Mouse (Mus musculus): ENCODE measurements around the gene Tas1r1. TPM values are rescaled to one million over a fixed set of nuclear protein-coding genes. Genes with fewer than 3 reads are reported as not detected.

Tas1r1 gene
- polyA plus RNA-seq, 1 experiment from 2014 or later: 2.1 TPM

GRCm38 (mm10) chr4:152008622-152009075, 29.7 kb downstream of the Tas1r1 start, which contains the start of gene Klhl21:
TSS of gene Klhl21 (plus strand) at chr4:152008803.
- peak; percentile 87 for ATAC-seq (ENCODE audit: low read depth)
- peaks cover 20% of the 10 kb centered on the region for H3K27me3 ChIP-seq (ENCODE audit: control insufficient read depth, insufficient read depth, low read length)
- no peaks in the 10 kb centered on the region for H3K36me3 ChIP-seq (ENCODE audit: control insufficient read depth, insufficient read depth, low read length)
- no peaks in the 10 kb centered on the region for H3K9me3 ChIP-seq (ENCODE audit: control insufficient read depth, low read length)
- H3K4me1 ChIP-seq (ENCODE audit: control insufficient read depth, insufficient read depth, low read length): peaks cover 17% of the 10 kb centered on the region
- H3K4me3 ChIP-seq (ENCODE audit: low read depth, low read length): peak within 1 kb of the TSS; percentile 71
- peak within 1 kb of the TSS; percentile 67 for H3K9ac ChIP-seq (replicated peaks; ENCODE audit: low read depth, low read length)
- H3K27ac ChIP-seq (ENCODE audit: low read depth, low read length): peak within 1 kb of the TSS; percentile 71
- under 1% methylated on average over 45 of the region's 45 CpGs for WGBS
- H3K4me2 ChIP-seq (ENCODE audit: low read depth, low read length): peak within 1 kb of the TSS; percentile 100

- peak overlapping the region; percentile 71 for H3K4me3 ChIP-seq (ENCODE audit: low read depth, low read length)
- peak overlapping the region; percentile 67; the same call in 1 of the 2 replicates for H3K9ac ChIP-seq (replicated peaks; ENCODE audit: low read depth, low read length)
- WGBS: under 1% methylated on average over 14 of the region's 14 CpGs
- H3K4me2 ChIP-seq (ENCODE audit: low read depth, low read length): peak overlapping the region; percentile 100
- H3K36me3 ChIP-seq (ENCODE audit: control insufficient read depth, insufficient read depth, low read length): no peaks in the 10 kb centered on the region
- peaks cover 17% of the 10 kb centered on the region for H3K4me1 ChIP-seq (ENCODE audit: control insufficient read depth, insufficient read depth, low read length)
- no peaks in the 10 kb centered on the region for H3K9me3 ChIP-seq (ENCODE audit: control insufficient read depth, low read length)
- ATAC-seq (ENCODE audit: low read depth): no peak
- peaks cover 20% of the 10 kb centered on the region for H3K27me3 ChIP-seq (ENCODE audit: control insufficient read depth, insufficient read depth, low read length)
- peak overlapping the region; percentile 39; the same call in 1 of the 2 replicates for H3K27ac ChIP-seq (ENCODE audit: low read depth, low read length)
Observed at GRCm38 (mm10) chr4:152008148-152008500, 30.2 kb downstream of the Tas1r1 start.

- H3K9ac ChIP-seq (replicated peaks; ENCODE audit: low read depth, low read length): 0 out of 2 replicates have a peak overlapping the region, but pooled peaks have one; percentile 67
- no peak overlapping the region for H3K27ac ChIP-seq (ENCODE audit: low read depth, low read length)
- H3K9me3 ChIP-seq (ENCODE audit: control insufficient read depth, low read length): no peaks in the 10 kb centered on the region
- peaks cover 17% of the 10 kb centered on the region for H3K4me1 ChIP-seq (ENCODE audit: control insufficient read depth, insufficient read depth, low read length)
- peak overlapping the region; percentile 71; the same call in 1 of the 2 replicates for H3K4me3 ChIP-seq (ENCODE audit: low read depth, low read length)
- WGBS: 3% methylated on average over 8 of the region's 8 CpGs
- H3K27me3 ChIP-seq (ENCODE audit: control insufficient read depth, insufficient read depth, low read length): peaks cover 20% of the 10 kb centered on the region
- peak overlapping the region; percentile 100 for H3K4me2 ChIP-seq (ENCODE audit: low read depth, low read length)
- H3K36me3 ChIP-seq (ENCODE audit: control insufficient read depth, insufficient read depth, low read length): no peaks in the 10 kb centered on the region
- ATAC-seq (ENCODE audit: low read depth): no peak
Observed at GRCm38 (mm10) chr4:152007481-152008147, 30.8 kb downstream of the Tas1r1 start.

GRCm38 (mm10) chr4:152006812-152007211, 31.6 kb downstream of the Tas1r1 start:
- H3K4me1 ChIP-seq (ENCODE audit: control insufficient read depth, insufficient read depth, low read length): peaks cover 17% of the 10 kb centered on the region
- no peak overlapping the region for H3K4me2 ChIP-seq (ENCODE audit: low read depth, low read length)
- H3K27me3 ChIP-seq (ENCODE audit: control insufficient read depth, insufficient read depth, low read length): peaks cover 20% of the 10 kb centered on the region
- H3K36me3 ChIP-seq (ENCODE audit: control insufficient read depth, insufficient read depth, low read length): no peaks in the 10 kb centered on the region
- no peak overlapping the region for H3K4me3 ChIP-seq (ENCODE audit: low read depth, low read length)
- no peaks in the 10 kb centered on the region for H3K9me3 ChIP-seq (ENCODE audit: control insufficient read depth, low read length)
- no peak overlapping the region for H3K9ac ChIP-seq (replicated peaks; ENCODE audit: low read depth, low read length)
- ATAC-seq (ENCODE audit: low read depth): no peak
- no peak overlapping the region for H3K27ac ChIP-seq (ENCODE audit: low read depth, low read length)
- WGBS: 28% methylated on average over 3 of the region's 3 CpGs

- Histone ChIP-seq H3K4me1 (ENCODE audit: control insufficient read depth, insufficient read depth, low read length) (peaks cover 16% of the 10 kb centered on the region), H3K27ac (ENCODE audit: low read depth, low read length) (no peak overlapping the region), H3K4me2 (ENCODE audit: low read depth, low read length) (no peak overlapping the region), H3K4me3 (ENCODE audit: low read depth, low read length) (no peak overlapping the region), H3K9me3 (ENCODE audit: control insufficient read depth, low read length) (no peaks in the 10 kb centered on the region), H3K36me3 (ENCODE audit: control insufficient read depth, insufficient read depth, low read length) (no peaks in the 10 kb centered on the region), H3K27me3 (ENCODE audit: control insufficient read depth, insufficient read depth, low read length) (peaks cover 20% of the 10 kb centered on the region), H3K9ac (replicated peaks; ENCODE audit: low read depth, low read length) (no peak overlapping the region)
- 87% methylated on average over 6 of the region's 6 CpGs for WGBS
- ATAC-seq (ENCODE audit: low read depth): no peak
Observed at GRCm38 (mm10) chr4:152006137-152006536, 32.2 kb downstream of the Tas1r1 start.

GRCm38 (mm10) chr4:152002063-152002462, 36.3 kb downstream of the Tas1r1 start:
- Histone ChIP-seq H3K9ac (replicated peaks; ENCODE audit: low read depth, low read length) (no peak overlapping the region), H3K27ac (ENCODE audit: low read depth, low read length) (no peak overlapping the region), H3K9me3 (ENCODE audit: control insufficient read depth, low read length) (no peaks in the 10 kb centered on the region), H3K36me3 (ENCODE audit: control insufficient read depth, insufficient read depth, low read length) (no peaks in the 10 kb centered on the region), H3K27me3 (ENCODE audit: control insufficient read depth, insufficient read depth, low read length) (peaks cover 7% of the 10 kb centered on the region; the same call in 1 of the 2 replicates), H3K4me1 (ENCODE audit: control insufficient read depth, insufficient read depth, low read length) (no peaks in the 10 kb centered on the region), H3K4me3 (ENCODE audit: low read depth, low read length) (no peak overlapping the region), H3K4me2 (ENCODE audit: low read depth, low read length) (no peak overlapping the region)
- no peak for ATAC-seq (ENCODE audit: low read depth)
- WGBS: 90% methylated on average over 3 of the region's 3 CpGs

GRCm38 (mm10) chr4:152001335-152001734, 37.0 kb downstream of the Tas1r1 start:
- no peak overlapping the region for H3K4me2 ChIP-seq (ENCODE audit: low read depth, low read length)
- no peaks in the 10 kb centered on the region for H3K27me3 ChIP-seq (ENCODE audit: control insufficient read depth, insufficient read depth, low read length)
- no peaks in the 10 kb centered on the region for H3K36me3 ChIP-seq (ENCODE audit: control insufficient read depth, insufficient read depth, low read length)
- H3K4me1 ChIP-seq (ENCODE audit: control insufficient read depth, insufficient read depth, low read length): no peaks in the 10 kb centered on the region
- H3K9me3 ChIP-seq (ENCODE audit: control insufficient read depth, low read length): no peaks in the 10 kb centered on the region
- H3K4me3 ChIP-seq (ENCODE audit: low read depth, low read length): no peak overlapping the region
- no peak for ATAC-seq (ENCODE audit: low read depth)
- WGBS: 68% methylated on average over 4 of the region's 4 CpGs
- H3K9ac ChIP-seq (replicated peaks; ENCODE audit: low read depth, low read length): no peak overlapping the region
- H3K27ac ChIP-seq (ENCODE audit: low read depth, low read length): no peak overlapping the region

- Histone ChIP-seq H3K4me2 (ENCODE audit: low read depth, low read length) (no peak overlapping the region), H3K36me3 (ENCODE audit: control insufficient read depth, insufficient read depth, low read length) (no peaks in the 10 kb centered on the region), H3K9ac (replicated peaks; ENCODE audit: low read depth, low read length) (no peak overlapping the region), H3K9me3 (ENCODE audit: control insufficient read depth, low read length) (no peaks in the 10 kb centered on the region), H3K27ac (ENCODE audit: low read depth, low read length) (no peak overlapping the region), H3K4me3 (ENCODE audit: low read depth, low read length) (no peak overlapping the region), H3K4me1 (ENCODE audit: control insufficient read depth, insufficient read depth, low read length) (no peaks in the 10 kb centered on the region), H3K27me3 (ENCODE audit: control insufficient read depth, insufficient read depth, low read length) (no peaks in the 10 kb centered on the region)
- 42% methylated on average over 4 of the region's 4 CpGs for WGBS
- ATAC-seq (ENCODE audit: low read depth): no peak
Observed at GRCm38 (mm10) chr4:152000906-152001305, 37.5 kb downstream of the Tas1r1 start.

GRCm38 (mm10) chr4:151999481-151999880, 38.9 kb downstream of the Tas1r1 start:
- Histone ChIP-seq H3K36me3 (ENCODE audit: control insufficient read depth, insufficient read depth, low read length) (no peaks in the 10 kb centered on the region), H3K27me3 (ENCODE audit: control insufficient read depth, insufficient read depth, low read length) (no peaks in the 10 kb centered on the region), H3K4me2 (ENCODE audit: low read depth, low read length) (no peak overlapping the region), H3K27ac (ENCODE audit: low read depth, low read length) (no peak overlapping the region), H3K9ac (replicated peaks; ENCODE audit: low read depth, low read length) (no peak overlapping the region), H3K4me1 (ENCODE audit: control insufficient read depth, insufficient read depth, low read length) (peaks cover 1% of the 10 kb centered on the region), H3K9me3 (ENCODE audit: control insufficient read depth, low read length) (no peaks in the 10 kb centered on the region), H3K4me3 (ENCODE audit: low read depth, low read length) (no peak overlapping the region)
- ATAC-seq (ENCODE audit: low read depth): no peak
- WGBS: 71% methylated on average over 3 of the region's 3 CpGs

All from neural tube, embryonic 14.5 days (tissue).